Mouse (Mus musculus): ENCODE measurements at regions not wholly inside any gene's neighbourhood (a gene's known extent, or its start where the extent isn't known, plus 50 kb on each side); places are given as distances from the start of the nearest gene placed in this dataset.

DNA sequence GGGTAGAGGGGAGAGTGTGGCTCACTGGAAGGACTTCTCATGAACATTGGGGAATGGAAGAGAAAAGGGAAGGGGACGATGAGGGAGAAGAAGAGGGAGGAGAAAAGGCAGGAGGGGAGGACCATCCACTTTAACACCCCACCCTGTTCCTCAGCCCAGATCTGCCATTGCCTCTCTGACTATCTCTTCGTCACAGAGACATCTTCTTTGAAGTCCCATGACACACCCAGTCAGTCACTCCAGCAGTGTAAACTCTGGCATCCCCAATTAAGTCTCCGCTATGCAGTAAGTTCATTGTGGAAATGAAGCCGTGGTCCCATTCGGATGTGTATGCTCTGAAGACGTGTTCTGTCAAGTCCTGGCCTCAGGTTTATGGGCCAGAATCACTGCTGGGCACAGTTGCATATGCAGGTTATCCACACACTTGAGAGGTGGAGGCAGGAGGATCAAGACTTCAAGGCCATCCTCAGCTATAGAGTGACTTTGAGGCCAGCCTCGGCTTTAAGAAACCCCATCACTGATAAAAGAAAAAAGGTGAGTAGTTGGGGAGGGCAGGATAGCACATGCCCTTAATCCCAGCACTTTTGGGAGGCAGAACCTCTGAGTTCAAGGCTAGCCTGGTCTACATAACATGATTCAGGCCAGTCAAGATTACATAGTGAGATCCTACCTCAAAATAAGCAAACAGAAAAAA is 141.0 kb upstream of the Med13l start:
- TF ChIP-seq CHD2 (IDR thresholded peaks at IDR 0.05; ENCODE audit: low read length): no peak
- TF ChIP-seq RAD21 (IDR thresholded peaks at IDR 0.05; ENCODE audit: low read depth, low read length): no peak
- no peak for TF ChIP-seq EP300 (IDR thresholded peaks at IDR 0.05; ENCODE audit: low read depth in 1 of 2, low read length in 2 of 2)
- no peak for TF ChIP-seq CTCF (IDR thresholded peaks at IDR 0.05 in 2 of 3, conservative IDR thresholded peaks at IDR 0.05 in 1 of 3; ENCODE audit: control insufficient read depth in 1 of 3, insufficient read depth in 1 of 3, low read depth in 2 of 3, low read length in 3 of 3, poor library complexity in 1 of 3, severe bottlenecking in 1 of 3)
- no peak for TF ChIP-seq USF1 (IDR thresholded peaks at IDR 0.05; ENCODE audit: low read depth, low read length)
- TF ChIP-seq GATA1 (IDR thresholded peaks at IDR 0.05; ENCODE audit: low read depth, low read length): no peak
